Mouse (Mus musculus) CH12.LX (cell line): ENCODE measurements at regions not wholly inside any gene's neighbourhood (a gene's known extent, or its start where the extent isn't known, plus 50 kb on each side); places are given as distances from the start of the nearest gene placed in this dataset.
A peak's percentile ranks its signal among the peaks of the same experiment; 100 is the strongest.

Source experiments
- CTCF ChIP-seq, 2 experiments: IDR thresholded peaks in 1 of 2; conservative IDR thresholded peaks in 1 of 2; 2 replicates each; pipeline ENCODE4 v1.5.1; 2011 to 2012; ENCODE audit warnings: low read depth in 2 of 2, low read length in 2 of 2, improper control_type of control experiment in 1 of 2, inconsistent platforms in 1 of 2, mild to moderate bottlenecking in 1 of 2, moderate library complexity in 1 of 2
- ELF1 ChIP-seq: IDR thresholded peaks from 2 replicates; pipeline ENCODE4 v1.6.1; 2014; ENCODE audit warnings: low read depth, mild to moderate bottlenecking, inconsistent platforms, low read length, improper control_type of control experiment
- MXI1 ChIP-seq: IDR thresholded peaks from 2 replicates; pipeline ENCODE4 v1.6.1; 2011; ENCODE audit warnings: mild to moderate bottlenecking, low read depth, low read length, improper control_type of control experiment
- NRF1 ChIP-seq: IDR thresholded peaks from 2 replicates; pipeline ENCODE4 v1.6.1; 2014; ENCODE audit warnings: low read depth, mild to moderate bottlenecking, inconsistent platforms, low read length, improper control_type of control experiment, moderate library complexity
- POLR2A ChIP-seq: IDR thresholded peaks from 2 replicates; pipeline ENCODE4 v1.6.1; 2011; ENCODE audit warnings: low read depth, mild to moderate bottlenecking, improper control_type of control experiment, low read length
- SMC3 ChIP-seq: IDR thresholded peaks from 2 replicates; pipeline ENCODE4 v1.6.1; 2011; ENCODE audit warnings: low read depth, low read length, improper control_type of control experiment
- USF1 ChIP-seq: IDR thresholded peaks from 2 replicates; pipeline ENCODE4 v1.6.1; 2014; ENCODE audit warnings: low read depth, mild to moderate bottlenecking, inconsistent platforms, low read length, improper control_type of control experiment

- TF ChIP-seq NRF1 = no peak
- TF ChIP-seq POLR2A = peak; percentile 42; the same call in 1 of the 2 replicates
- TF ChIP-seq ELF1 = no peak
- TF ChIP-seq USF1 = no peak
- TF ChIP-seq CTCF (conservative IDR thresholded peaks at IDR 0.05 in 1 of 2, IDR thresholded peaks at IDR 0.05 in 1 of 2; ENCODE audit: low read depth in 2 of 2, low read length in 2 of 2) = no peak
- TF ChIP-seq SMC3 = no peak
- no peak for TF ChIP-seq MXI1
Observed at GRCm38 (mm10) chr13:30600194-30600593, 55.0 kb upstream of the Uqcrfs1 start.
